Mouse (Mus musculus) stomach, embryonic 14.5 days (tissue): ENCODE data around the gene Mum1. TPM values are rescaled to one million over a fixed set of nuclear protein-coding genes. Genes with fewer than 3 reads are reported as not detected.

ENCODE experiments used
- ATAC-seq: fragments of 200-750 bp; cut with Nextera tagmentation; 2 replicates; pipeline ENCODE4 v1.8.0; 2017; ENCODE audit warnings: low read depth, moderate TSS enrichment; ENCODE audit not compliant: insufficient number of reproducible peaks, insufficient read depth, low FRiP score
- H3K27ac ChIP-seq: fragments of 300-500 bp; sonication (generic); 2 replicates; pipeline ENCODE4 v1.5.1; 2014; ENCODE audit warnings: mild to moderate bottlenecking, low read length, moderate library complexity, mixed read lengths
- H3K27me3 ChIP-seq: fragments of 300-500 bp; sonication (generic); 2 replicates; pipeline ENCODE4 v1.6.1; 2014; ENCODE audit warnings: low read length, control low read depth, mixed read lengths; ENCODE audit not compliant: control insufficient read depth, insufficient read depth
- H3K36me3 ChIP-seq: fragments of 300-500 bp; sonication (generic); 2 replicates; pipeline ENCODE4 v1.6.1; 2014; ENCODE audit warnings: mild to moderate bottlenecking, control low read depth, low read length, moderate library complexity, mixed read lengths; ENCODE audit not compliant: control insufficient read depth, insufficient read depth
- H3K4me1 ChIP-seq: fragments of 300-500 bp; sonication (generic); 2 replicates; pipeline ENCODE4 v1.6.1; 2014; ENCODE audit warnings: low read length, control low read depth, mixed read lengths; ENCODE audit not compliant: control insufficient read depth, insufficient read depth
- H3K4me2 ChIP-seq: fragments of 300-500 bp; sonication (generic); replicated peaks from 2 replicates; pipeline ENCODE4 v1.6.1; 2014; ENCODE audit warnings: low read depth, low read length, control low read depth
- H3K4me3 ChIP-seq: fragments of 300-500 bp; sonication (generic); 2 replicates; pipeline ENCODE4 v1.5.1; 2014; ENCODE audit warnings: low read depth, low read length, control low read depth
- H3K9ac ChIP-seq: fragments of 300-500 bp; sonication (generic); replicated peaks from 2 replicates; pipeline ENCODE4 v1.6.1; 2014; ENCODE audit warnings: low read depth, mild to moderate bottlenecking, control low read depth, low read length, moderate library complexity, mixed read lengths
- H3K9me3 ChIP-seq: fragments of 300-500 bp; sonication (generic); 2 replicates; pipeline ENCODE4 v1.6.1; 2016; ENCODE audit warnings: low read depth, low read length, control low read depth; ENCODE audit not compliant: control insufficient read depth
- WGBS: fragments of 180-500 bp; shearing (Covaris S2); extraction: QIAGEN DNeasy Blood & Tissue Kit; methylation state at CpG from one replicate; pipeline ENCODE4 v1.1.7; 2014; 5-methylcytosine and 5-hydroxymethylcytosine counted together
- microRNA-seq: library from miRNA; unstranded; fragments of <30 nt; microRNA quantifications from one replicate; pipeline ENCODE4, GENCODE M21; 2016
- polyA plus RNA-seq: library from polyadenylated mRNA; unstranded; fragments of >200 nt; fragmentation: Nextera tagmentation; extraction: Ambion mirVana; gene quantifications from 2 replicates; pipeline ENCODE4 v1.2.1, GENCODE M21; 2014

Mum1 gene
- polyA plus RNA-seq, 1 experiment from 2014 or later = 65.6 TPM

DNA sequence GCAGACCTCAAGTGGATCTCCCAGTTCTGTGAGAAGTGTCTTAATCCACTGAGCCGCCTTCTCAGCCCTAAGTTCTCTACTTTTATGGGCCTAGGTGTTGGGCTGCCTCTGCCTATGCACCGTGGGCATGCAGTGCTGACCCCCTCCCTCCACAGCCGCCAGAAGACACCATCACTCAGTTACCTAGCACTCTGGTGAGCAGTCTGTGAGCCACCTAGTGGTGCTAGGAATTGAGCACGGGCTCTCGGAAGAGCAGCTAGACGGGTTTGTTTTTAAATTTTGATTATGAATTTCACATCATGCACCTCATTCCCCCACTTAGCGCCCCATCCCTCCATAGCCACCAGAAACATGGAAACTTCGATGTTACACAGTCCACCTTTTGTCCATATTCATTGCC lies 62.4 kb downstream of the Mum1 start:
- peaks cover 47% of the 10 kb centered on the region for H3K36me3 ChIP-seq
- H3K4me1 ChIP-seq = 0 out of 2 replicates have a peak, but pooled peaks cover 2% of the 10 kb centered on the region
- H3K27ac ChIP-seq = no peak overlapping the region
- H3K4me3 ChIP-seq = no peak overlapping the region
- WGBS = 67% methylated on average over 8 of the region's 8 CpGs
- H3K9ac ChIP-seq = no peak overlapping the region
- ATAC-seq = no peak
- H3K27me3 ChIP-seq = no peaks in the 10 kb centered on the region
- no peaks in the 10 kb centered on the region for H3K9me3 ChIP-seq
- H3K4me2 ChIP-seq = no peak overlapping the region

DNA sequence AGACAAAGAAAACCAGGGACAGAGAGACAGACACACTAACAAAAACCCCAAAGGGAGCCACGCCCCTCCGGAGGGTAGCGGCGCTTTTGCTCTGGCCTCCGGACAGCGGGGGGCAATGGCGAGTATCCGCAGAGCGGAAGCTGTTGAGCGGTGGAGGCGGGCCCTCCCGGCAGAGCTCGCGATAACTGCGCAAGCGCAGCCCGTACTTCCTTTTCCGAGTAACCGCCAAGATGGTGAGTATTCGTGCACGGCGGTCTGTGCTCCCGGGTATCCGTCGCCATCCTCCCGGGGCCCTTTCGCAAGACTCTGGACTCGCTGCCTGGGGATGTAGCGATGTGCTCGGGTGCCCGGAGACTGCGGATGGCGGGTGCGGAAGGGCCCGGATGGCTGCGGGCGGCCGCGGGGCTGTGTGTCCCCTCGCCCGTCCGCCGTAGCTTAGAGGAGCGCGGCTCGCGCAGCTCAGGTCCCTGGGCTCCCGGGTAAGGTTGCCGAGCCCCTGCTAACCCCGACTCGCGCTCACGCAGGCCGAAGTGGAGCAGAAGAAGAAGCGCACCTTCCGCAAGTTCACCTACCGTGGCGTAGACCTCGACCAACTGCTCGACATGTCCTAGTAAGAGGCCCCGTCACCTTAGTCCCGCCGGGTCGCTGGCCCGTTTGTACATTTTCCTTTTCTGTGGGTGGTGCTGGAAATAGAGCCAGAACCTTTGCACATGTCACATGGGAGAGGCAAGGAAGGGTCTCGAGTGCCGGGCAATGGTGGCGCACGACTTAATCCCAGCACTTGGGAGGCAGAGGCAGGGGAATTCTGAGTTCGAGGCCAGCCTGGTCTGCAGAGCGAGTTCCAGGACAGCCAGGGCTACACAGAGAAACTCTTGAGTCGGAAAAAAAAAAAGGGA lies 66.3 kb downstream of the Mum1 start, which contains the start of gene Rps15:
Rps15 (plus strand) TSS at position 203 of the 896 bp plus-strand sequence.
- under 1% methylated on average over 72 of the region's 72 CpGs for WGBS
- peak; percentile 89 for ATAC-seq

DNA sequence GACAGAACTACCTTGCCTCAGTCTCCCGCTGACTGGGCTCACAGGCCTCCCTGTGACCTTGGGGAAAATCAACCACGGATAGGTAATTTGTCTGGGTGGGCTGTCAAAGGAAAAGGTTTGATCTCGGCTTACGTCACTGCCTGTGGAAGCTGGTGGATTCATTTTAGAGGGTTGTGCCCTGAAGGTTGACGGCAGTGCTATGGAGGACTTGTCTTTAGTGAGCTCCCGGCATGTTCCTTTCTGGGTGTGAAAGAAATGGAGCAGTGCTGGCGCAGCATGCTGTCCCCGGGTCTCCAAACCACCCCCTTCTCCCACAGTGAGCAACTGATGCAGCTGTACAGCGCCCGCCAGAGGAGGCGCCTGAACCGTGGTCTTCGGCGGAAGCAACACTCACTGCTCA lies 67.1 kb downstream of the Mum1 start:
- Histone ChIP-seq H3K27me3 (peaks cover 2% of the 10 kb centered on the region; the same call in 1 of the 2 replicates), H3K9me3 (no peaks in the 10 kb centered on the region), H3K36me3 (peaks cover 22% of the 10 kb centered on the region), H3K4me3 (peak overlapping the region; percentile 95), H3K9ac (peak overlapping the region; percentile 98), H3K27ac (no peak overlapping the region; the same call in 1 of the 2 replicates), H3K4me1 (peaks cover 13% of the 10 kb centered on the region; the same call in 1 of the 2 replicates), H3K4me2 (peak overlapping the region; percentile 96)
- WGBS = 22% methylated on average over 14 of the region's 14 CpGs
- no peak for ATAC-seq

More for the DNA sequence above, 66.3 kb downstream of the Mum1 start, which contains the start of gene Rps15:
- Histone ChIP-seq H3K9ac (peak within 1 kb of the TSS; percentile 98), H3K36me3 (peaks cover 28% of the 10 kb centered on the region), H3K4me2 (peak within 1 kb of the TSS; percentile 96), H3K9me3 (no peaks in the 10 kb centered on the region), H3K27me3 (no peaks in the 10 kb centered on the region), H3K4me1 (peaks cover 13% of the 10 kb centered on the region; the same call in 1 of the 2 replicates), H3K27ac (peak within 1 kb of the TSS; percentile 93), H3K4me3 (peak within 1 kb of the TSS; percentile 95)

Small RNAs within 50 kb of the gene (microRNA-seq; reads per million reads assigned to microRNA genes)
- gene Mir6911 = not detected

Other genes starting within 250 kb of the Mum1 start
- 15.6 and 16.7 TPM in 2 replicates for gene Tmem259, start 242.1 kb upstream of the Mum1 start, polyA plus RNA-seq
- gene Cnn2, start 237.8 kb upstream of the Mum1 start, polyA plus RNA-seq = 397 and 424 TPM in 2 replicates
- 3.2 and 3.6 TPM in 2 replicates for gene Abca7, start 229.9 kb upstream of the Mum1 start, polyA plus RNA-seq
- gene Arhgap45, start 209.8 kb upstream of the Mum1 start, polyA plus RNA-seq = 5.1 and 5.7 TPM in 2 replicates
- 220 TPM in 2 replicates for gene Polr2e, start 186.6 kb upstream of the Mum1 start, polyA plus RNA-seq
- 434 and 466 TPM in 2 replicates for gene Gpx4, start 179.3 kb upstream of the Mum1 start, polyA plus RNA-seq
- 13.2 and 15.7 TPM in 2 replicates for gene Sbno2, start 120.9 kb upstream of the Mum1 start, polyA plus RNA-seq
- 25.2 and 25.9 TPM in 2 replicates for gene Stk11, start 110.6 kb upstream of the Mum1 start, polyA plus RNA-seq
- 481 and 531 TPM in 2 replicates for gene Atp5d, start 87.8 kb upstream of the Mum1 start, polyA plus RNA-seq
- gene Cbarp, start 85.6 kb upstream of the Mum1 start, polyA plus RNA-seq = 7.5 and 10.1 TPM in 2 replicates
- gene Midn, start 78.2 kb upstream of the Mum1 start, polyA plus RNA-seq = 29.3 and 32.1 TPM in 2 replicates
- gene Cirbp, start 60.4 kb upstream of the Mum1 start, polyA plus RNA-seq = 92.7 and 105 TPM in 2 replicates
- 12.5 and 13.9 TPM in 2 replicates for gene 1600002K03Rik, start 53.5 kb upstream of the Mum1 start, polyA plus RNA-seq
- gene Efna2, start 47.0 kb upstream of the Mum1 start, polyA plus RNA-seq = 12.2 and 12.5 TPM in 2 replicates
- 337 and 355 TPM in 2 replicates for gene Ndufs7, start 22.7 kb downstream of the Mum1 start, polyA plus RNA-seq
- gene Gamt, start 34.6 kb downstream of the Mum1 start, polyA plus RNA-seq = 32.1 and 49.3 TPM in 2 replicates
- gene Dazap1, start 35.1 kb downstream of the Mum1 start, polyA plus RNA-seq = 48.6 and 51.3 TPM in 2 replicates
- gene Rps15, start 66.0 kb downstream of the Mum1 start, polyA plus RNA-seq = 1,120 and 1,227 TPM in 2 replicates
- 8.1 and 8.7 TPM in 2 replicates for gene Apc2, start 69.5 kb downstream of the Mum1 start, polyA plus RNA-seq
- 39.6 and 43.0 TPM in 2 replicates for gene 2310011J03Rik, start 94.1 kb downstream of the Mum1 start, polyA plus RNA-seq
- gene Pcsk4, start 103.1 kb downstream of the Mum1 start, polyA plus RNA-seq = 4.5 and 5.6 TPM in 2 replicates
- gene Reep6, start 103.5 kb downstream of the Mum1 start, polyA plus RNA-seq = 18.0 and 18.5 TPM in 2 replicates
- 13.6 and 13.8 TPM in 2 replicates for gene Adamtsl5, start 122.0 kb downstream of the Mum1 start, polyA plus RNA-seq
- 0.30 and 0.62 TPM in 2 replicates for gene Plk5, start 130.0 kb downstream of the Mum1 start, polyA plus RNA-seq
- 7.7 and 8.1 TPM in 2 replicates for gene Mex3d, start 161.2 kb downstream of the Mum1 start, polyA plus RNA-seq
- gene Mbd3, start 173.1 kb downstream of the Mum1 start, polyA plus RNA-seq = 194 and 200 TPM in 2 replicates
- gene Uqcr11, start 180.4 kb downstream of the Mum1 start, polyA plus RNA-seq = 645 and 784 TPM in 2 replicates
- gene Tcf3, start 207.2 kb downstream of the Mum1 start, polyA plus RNA-seq = 107 and 108 TPM in 2 replicates